Mouse (Mus musculus) myocyte (in vitro differentiated cells): ENCODE data around the gene a.

ENCODE experiments used
- MAX ChIP-seq: IDR thresholded peaks from one replicate; pipeline ENCODE4 v1.6.1; 2011; ENCODE audit warnings: low read depth, mild to moderate bottlenecking, control low read depth
- POLR2A ChIP-seq: IDR thresholded peaks from one replicate; pipeline ENCODE4 v1.6.1; 2011; ENCODE audit warnings: low read depth, mild to moderate bottlenecking, control low read depth, moderate library complexity; ENCODE audit not compliant: insufficient read length
- POLR2AphosphoS2 ChIP-seq: IDR thresholded peaks from one replicate; pipeline ENCODE4 v1.6.1; 2011; ENCODE audit warnings: low read depth, control low read depth; ENCODE audit not compliant: insufficient read length
- USF1 ChIP-seq: IDR thresholded peaks from one replicate; pipeline ENCODE4 v1.6.1; 2011; ENCODE audit warnings: low read depth, mild to moderate bottlenecking, control low read depth, moderate library complexity

DNA sequence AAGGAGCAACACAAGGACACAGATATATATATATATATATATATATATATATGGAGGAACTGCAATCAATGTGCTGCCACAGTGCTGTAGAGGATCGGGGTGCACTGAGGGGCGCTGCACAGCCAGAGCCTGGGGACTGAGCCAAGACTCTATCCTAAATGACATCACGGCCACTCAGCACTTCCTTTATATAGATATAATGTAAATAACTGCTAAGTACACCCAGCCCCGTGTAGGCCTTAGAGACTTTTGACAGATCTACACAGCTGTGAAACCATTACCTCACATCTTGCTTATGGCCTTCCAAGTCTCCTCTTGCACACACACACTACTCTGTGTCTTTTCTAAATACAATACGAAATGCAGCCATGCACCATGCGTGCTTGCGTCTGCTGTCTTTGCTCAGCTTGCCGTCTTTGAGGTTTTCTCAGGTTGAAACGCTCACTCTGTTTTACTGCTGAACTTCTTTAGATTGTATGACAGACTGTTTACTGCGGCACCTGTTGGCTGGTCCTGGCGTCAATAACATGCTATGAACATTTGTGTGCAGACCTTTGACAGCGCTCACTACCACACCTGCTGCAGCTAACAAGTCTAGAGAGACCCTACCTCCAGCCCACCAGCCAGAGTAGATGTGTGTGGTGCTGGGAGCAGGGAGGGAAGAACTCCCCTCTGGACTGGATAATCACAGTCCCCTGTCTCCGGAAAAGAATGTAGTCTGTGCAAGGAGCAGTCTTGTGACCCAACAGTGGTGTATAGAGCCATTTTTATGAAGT lies 126.9 kb downstream of the a start:
- TF ChIP-seq POLR2AphosphoS2 (no peak), MAX (no peak), USF1 (no peak), POLR2A (no peak)
